Mouse (Mus musculus) right cerebral cortex, postnatal 10 days (tissue): ENCODE measurements around the gene Fgd3.

Experiments
- DNase-seq, 2 experiments: peaks; one replicate each; pipeline ENCODE4 v3.0.0; 2021; ENCODE audit warnings: low spot score in 2 of 2

The Fgd3 gene

DNA sequence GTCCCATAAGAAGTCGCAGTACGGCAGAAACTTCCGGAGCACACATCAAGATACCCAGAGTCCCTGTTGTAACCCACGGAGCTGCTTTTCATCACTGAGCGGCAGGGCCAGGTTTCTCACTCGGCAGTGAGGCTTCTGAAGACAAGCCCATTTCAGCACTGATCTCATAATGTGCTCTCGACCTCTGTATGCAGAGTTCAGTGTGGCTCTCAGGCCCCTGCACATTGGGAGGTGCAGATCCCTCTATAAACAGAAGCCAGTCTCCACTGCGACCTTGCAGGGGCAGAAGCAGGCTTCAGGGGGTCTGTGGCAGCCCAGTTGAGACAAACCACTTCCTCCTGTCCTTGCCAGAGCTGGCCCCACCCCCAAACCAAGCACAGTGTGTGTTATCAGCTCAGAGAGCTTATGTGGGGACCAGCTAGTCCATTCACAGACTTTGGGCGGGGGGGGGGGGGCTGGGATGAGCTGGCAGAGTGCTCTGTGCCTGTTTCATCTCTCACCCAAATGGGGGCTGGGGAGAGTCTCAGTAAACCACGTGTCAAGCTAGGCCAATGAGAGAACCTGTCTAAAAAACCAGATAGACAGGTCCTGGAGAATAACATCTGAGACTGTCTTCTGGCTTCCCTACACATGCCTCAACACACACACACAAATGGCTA lies 12.7 kb downstream of the Fgd3 start:
- DNase-seq = peak; percentile 60 to 69

DNA sequence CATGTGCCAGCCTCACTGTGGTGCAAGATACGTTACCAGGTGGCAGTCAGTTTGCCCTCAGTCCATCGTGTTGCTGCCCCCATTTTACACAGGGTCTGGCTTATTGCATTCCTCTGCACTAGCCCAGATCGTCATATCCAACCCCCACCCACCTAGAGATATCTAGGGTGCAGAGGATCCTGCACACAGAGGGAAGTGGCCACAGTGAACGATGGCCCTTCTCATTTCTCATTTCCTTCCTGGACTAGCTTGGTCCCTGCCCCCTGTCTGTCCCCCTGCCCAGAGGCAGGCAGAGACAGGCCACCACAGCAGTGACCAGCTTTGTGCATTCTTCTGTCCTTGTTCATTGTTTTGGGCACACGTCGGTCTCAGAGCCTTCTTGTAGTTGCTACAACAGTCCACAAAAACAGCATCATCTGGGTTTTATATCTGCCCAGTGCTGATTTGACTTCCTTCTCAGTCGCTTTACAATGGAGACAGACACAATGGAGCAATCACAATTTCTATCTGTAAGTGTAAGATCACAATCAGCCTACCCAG lies 13.3 kb downstream of the Fgd3 start:
- no peak for DNase-seq

DNA sequence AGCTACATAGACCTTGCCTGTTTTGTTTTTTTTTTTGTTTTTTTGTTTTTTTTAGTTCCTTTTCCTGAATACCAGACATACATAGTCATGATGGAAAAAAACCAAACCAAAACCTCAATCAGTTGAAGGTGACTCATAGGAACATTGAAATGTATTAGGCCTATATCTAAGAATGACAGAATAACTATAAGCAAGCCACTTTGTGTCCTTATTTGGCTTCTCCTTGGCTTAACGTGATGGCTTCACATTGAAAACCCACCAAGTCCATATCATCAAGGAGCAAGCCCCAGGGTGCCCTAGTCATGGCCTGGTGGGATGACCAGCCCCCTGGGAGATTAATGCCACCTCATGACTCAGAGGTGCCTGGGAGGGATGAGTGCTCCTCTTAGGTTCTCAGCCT lies 19.3 kb downstream of the Fgd3 start:
- DNase-seq = no peak

- peak; percentile 36 to 42 for DNase-seq
These were observed 21.4 kb downstream of the Fgd3 start for GRCm38 (mm10) chr13:49298514-49299381.

DNA sequence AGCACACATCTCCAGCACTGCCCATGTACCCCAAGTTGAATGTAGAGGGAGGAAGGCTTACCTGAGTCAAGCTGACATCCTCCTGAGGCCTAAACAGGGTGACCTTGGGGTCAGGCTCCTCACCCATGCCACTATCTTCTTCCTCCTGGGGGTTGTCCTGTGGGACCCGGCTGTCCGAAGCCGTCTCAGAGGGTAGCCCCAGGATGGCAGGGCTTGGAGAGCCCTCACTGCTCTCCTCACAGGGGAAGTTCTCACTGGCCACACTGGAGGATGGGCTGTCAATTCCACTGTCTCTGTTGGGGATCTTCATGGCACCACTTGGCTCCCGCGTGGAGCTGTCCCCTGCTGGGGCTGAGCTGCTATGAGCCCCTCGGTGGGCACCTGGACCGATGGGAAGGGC lies 23.8 kb downstream of the Fgd3 start:
- no peak for DNase-seq

DNA sequence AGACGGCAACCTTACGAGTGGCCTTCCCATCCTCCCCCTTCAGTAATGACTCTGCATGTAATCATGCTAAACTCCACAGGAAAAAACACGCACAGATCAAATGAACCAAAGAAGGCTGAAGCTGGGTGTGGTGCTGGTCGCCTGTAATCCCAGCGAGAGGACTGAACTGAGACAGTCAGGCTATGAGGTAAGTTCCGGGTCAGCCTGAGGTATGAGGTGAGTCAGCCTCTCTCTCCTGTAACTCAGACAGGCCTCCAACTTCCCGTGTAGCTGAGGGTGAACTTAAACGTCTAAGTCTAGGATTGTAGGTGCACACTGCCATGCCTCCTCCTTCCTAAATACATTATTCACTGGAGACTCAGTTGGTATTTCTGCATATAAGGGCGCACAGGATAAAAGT lies 26.0 kb downstream of the Fgd3 start:
- DNase-seq = no peak

DNA sequence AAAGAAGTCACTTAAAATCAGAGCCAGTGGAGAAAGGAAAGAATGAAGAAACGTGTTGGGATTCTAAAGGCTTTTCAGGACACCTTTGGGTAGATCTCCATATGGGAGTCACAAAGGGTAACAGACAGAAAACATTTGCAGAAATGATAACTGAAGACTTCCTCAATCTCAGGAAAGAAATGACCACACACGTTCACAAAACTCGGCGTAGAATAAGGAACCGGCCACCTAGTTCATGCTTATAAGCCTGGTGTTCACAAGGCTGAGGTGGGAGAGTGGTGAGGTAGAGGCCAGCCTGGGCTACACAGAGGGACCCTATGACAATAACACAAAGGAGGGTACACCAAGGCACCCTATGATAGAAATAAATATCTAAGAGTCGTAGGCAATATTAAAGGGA lies 28.2 kb downstream of the Fgd3 start:
- DNase-seq = no peak

DNA sequence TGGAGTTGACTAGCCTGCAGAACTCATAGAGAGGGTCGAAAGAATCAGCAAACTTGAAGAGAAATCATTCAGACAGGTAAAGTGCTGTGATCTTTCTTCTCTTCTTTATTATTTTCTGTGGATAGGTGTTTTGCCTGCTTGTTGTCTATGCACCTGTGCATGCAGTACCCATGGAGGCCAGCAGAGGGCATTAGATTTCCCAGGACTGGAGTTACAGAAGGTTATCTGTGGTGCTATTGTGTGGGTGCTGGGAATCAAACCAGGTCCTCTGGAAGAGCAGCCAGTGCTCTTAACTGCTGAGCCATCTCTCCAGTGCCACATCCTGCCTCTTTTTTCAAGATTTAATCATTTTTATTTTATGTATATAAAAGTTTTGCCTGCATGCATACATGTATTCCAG lies 28.7 kb downstream of the Fgd3 start:
- peak in 1 of 2 experiments; percentile 32 for DNase-seq

DNA sequence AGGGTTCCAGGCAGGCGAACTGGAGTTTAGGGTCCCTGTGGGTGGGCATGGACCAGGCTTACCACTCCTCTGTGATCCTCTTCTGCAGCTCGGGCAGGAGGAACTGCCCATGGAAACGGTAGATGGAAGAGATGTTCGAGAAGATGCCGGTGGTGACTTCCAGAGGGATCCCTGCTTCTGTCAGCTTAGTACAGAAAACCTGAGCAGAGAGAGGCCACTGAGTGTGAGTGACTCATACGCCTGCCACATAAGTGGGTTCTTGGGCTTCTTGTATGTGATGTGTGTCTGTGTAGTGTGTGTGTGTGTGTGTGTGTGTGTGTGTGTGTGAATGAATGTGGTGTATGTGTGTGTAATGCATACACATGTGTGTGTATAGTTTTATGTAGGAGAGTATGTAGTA lies 32.9 kb downstream of the Fgd3 start:
- DNase-seq = no peak

GRCm38 (mm10) chr13:49286750-49287149 lies 33.4 kb downstream of the Fgd3 start:
- DNase-seq = no peak

GRCm38 (mm10) chr13:49283686-49284085 lies 36.4 kb downstream of the Fgd3 start:
- DNase-seq = no peak

GRCm38 (mm10) chr13:49282168-49282567 lies 37.9 kb downstream of the Fgd3 start:
- no peak for DNase-seq

GRCm38 (mm10) chr13:49271831-49272765 lies 48.0 kb downstream of the Fgd3 start:
- DNase-seq = no peak

GRCm38 (mm10) chr13:49270500-49270899 lies 49.6 kb downstream of the Fgd3 start:
- DNase-seq = no peak

GRCm38 (mm10) chr13:49267645-49268044 lies 52.5 kb downstream of the Fgd3 start:
- DNase-seq = no peak

- DNase-seq = no peak
These were observed 59.9 kb downstream of the Fgd3 start for GRCm38 (mm10) chr13:49260036-49260722.

- DNase-seq = no peak
These were observed 62.2 kb downstream of the Fgd3 start for GRCm38 (mm10) chr13:49257819-49258313.

GRCm38 (mm10) chr13:49252746-49253145 lies 67.4 kb downstream of the Fgd3 start:
- peak; percentile 59 to 60 for DNase-seq

GRCm38 (mm10) chr13:49252113-49252512 lies 68.0 kb downstream of the Fgd3 start:
- no peak for DNase-seq

DNA sequence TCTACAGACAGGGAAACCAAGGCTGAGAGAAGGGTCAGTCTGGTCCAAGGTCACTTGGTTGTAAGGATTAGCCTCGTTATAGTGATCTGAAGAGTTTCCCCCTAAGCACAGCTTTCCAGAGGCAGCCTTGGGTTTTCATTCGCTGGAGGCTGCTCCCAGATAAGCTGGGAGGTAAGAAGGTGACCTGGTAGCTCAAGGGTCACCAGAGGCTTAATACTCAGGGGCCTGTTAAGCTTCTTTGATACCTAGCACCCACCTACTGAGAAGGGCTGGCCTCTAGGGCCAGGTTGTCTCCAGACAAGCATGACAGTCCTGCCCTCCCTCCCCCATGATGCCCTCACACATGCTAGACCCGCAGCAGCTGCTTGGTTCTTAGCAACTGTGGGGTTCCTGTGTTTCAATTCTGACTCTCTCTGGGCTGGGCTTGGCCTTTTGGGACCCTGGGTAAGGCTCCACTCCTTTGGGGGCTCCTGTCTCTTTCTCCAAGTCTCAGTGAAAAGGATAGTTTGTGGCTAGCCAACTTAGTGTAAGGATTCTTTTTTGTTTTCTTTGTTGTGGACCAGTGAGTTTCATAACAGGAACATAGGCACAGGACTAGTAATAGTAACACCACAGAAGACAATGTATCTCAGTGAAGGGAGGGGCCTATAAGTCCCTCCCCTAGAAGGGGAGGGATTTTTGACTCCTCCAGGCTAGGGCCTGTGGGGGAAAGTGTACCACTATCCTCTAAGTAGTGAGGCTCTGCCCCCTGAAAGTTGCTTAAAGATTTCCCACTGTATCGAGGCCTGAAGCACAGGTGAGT lies 69.2 kb downstream of the Fgd3 start:
- DNase-seq = no peak
